Mouse (Mus musculus) retina, adult 2 months (tissue): ENCODE results near the gene Tm7sf3.
"Not testable (repeated sequence)": the region's sequence is repeated elsewhere in the genome, so short reads cannot be mapped to it uniquely, and the experiment has no call there.

Experiments used
- DNase-seq: peaks from one replicate; pipeline ENCODE4 v3.0.0-alpha.2; 2012; ENCODE audit warnings: low read depth, low spot score

Gene Tm7sf3

DNA sequence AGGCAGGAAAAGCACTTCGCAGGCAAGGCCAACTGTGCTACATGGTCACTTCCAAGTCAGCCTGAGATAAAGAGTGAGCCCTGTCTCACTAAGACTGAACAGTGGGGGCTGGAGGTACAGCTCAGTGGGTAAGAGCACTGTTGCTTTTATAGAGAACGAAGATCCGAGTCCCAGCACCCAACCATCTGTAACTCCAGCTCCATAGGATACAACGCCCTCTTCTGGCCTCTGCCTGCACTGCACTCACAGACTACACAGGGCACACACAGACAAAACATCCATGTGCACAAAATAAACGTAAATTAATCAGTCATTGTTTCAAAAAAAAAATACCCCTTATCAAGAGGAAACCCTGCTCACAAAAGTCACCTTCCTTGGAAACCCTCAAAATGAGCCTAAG is 28.7 kb downstream of the Tm7sf3 start:
- no peak for DNase-seq

- DNase-seq = no peak
Observed at GRCm38 (mm10) chr6:146612736-146613135, 29.9 kb downstream of the Tm7sf3 start.

GRCm38 (mm10) chr6:146611897-146612296 is 30.7 kb downstream of the Tm7sf3 start:
- DNase-seq = no peak

- DNase-seq = no peak
Observed at GRCm38 (mm10) chr6:146611385-146611784, 31.2 kb downstream of the Tm7sf3 start.

DNA sequence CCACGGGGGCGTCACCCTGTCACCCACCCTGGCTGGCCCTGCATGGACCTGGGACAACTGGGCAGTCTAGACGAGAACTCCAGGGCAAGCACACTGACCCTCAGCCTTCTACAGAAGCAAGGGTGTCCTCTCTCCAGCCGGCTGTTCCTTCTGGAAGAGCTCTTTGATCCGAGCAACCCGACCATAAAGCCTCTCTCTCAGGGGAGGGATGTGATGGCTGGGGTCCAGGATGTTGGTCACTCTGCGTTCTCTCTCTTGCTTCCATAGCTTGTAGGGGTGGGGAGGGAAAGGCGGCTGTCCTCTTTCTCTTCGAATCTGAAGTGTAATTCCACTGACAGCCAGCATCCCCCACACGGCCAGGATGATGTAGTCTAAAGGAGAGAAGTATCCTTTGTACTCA is 39.0 kb downstream of the Tm7sf3 start:
- no peak for DNase-seq

- DNase-seq = no peak
Observed at GRCm38 (mm10) chr6:146602601-146603000, 40.0 kb downstream of the Tm7sf3 start.

DNA sequence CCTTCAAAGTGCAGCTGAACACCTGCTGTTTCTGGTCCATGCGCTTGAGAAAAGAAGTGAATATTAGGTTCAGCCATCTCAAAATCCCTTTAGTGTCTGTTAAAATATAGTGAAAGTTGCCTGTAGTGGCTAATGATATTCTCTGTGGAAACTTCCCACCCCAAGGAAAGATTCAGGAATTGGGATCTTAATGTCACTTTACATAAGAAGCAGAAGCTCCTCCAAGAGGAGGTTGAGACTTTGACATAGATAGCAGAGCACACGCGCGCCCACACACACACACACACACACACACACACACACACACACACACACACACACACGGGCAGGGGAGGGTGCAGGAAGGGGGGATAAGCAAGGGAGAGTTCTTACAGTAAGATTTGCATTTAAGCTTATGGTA is 57.5 kb downstream of the Tm7sf3 start:
- DNase-seq = no peak

- DNase-seq = no peak
Observed at GRCm38 (mm10) chr6:146583366-146584046, 59.1 kb downstream of the Tm7sf3 start.

DNA sequence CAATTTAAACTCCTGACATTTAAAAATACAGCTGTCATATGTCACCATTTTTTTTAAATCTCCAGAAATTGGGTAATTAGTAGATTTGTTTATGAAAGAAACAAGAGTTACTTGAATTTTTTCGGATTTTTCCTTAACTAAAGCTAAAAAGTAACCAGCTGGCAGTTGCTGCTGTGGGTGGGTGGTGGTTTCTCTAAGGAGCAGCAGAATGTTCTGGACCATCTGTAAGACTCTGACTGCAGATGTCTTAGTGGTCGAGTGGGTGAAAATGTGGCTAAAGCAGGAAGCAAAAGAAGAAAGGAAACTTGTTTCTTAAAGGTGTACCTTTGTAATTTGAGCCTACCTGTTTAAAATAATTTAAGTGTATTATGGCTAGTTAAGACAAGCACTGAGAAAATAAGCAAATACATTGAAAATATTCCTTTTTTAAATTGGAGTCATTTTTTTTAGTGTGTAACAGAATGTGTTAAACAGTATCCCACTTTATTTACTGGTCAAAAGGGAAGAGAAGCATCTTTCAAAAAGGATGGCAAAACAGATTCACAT is 62.2 kb downstream of the Tm7sf3 start:
- DNase-seq = no peak

DNA sequence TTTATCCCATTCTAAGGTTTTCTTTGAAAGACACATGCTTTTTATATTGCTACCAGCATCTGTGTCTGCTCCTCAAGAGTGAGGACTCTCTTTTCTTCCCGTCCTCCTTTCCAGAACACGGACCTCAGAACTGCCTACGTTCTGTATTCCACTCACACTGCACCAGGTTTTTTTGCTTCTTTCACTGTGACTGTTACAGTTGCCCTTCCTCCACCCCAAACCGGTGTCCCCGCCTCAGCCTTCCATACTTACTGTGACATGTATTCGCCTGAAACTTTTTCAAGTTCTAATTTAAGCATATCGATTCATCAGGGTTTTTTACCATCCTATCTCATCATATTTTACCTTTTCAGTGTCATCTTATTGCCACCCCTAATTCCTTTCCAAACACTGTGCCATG is 64.0 kb downstream of the Tm7sf3 start:
- no peak for DNase-seq

GRCm38 (mm10) chr6:146578111-146578531 is 64.5 kb downstream of the Tm7sf3 start:
- peak; percentile 28 for DNase-seq

GRCm38 (mm10) chr6:146577310-146578109 is 65.1 kb downstream of the Tm7sf3 start, which contains the start of gene Ints13:
Ints13 (minus strand) TSS chr6:146577835.
- DNase-seq = peak; percentile 95

DNA sequence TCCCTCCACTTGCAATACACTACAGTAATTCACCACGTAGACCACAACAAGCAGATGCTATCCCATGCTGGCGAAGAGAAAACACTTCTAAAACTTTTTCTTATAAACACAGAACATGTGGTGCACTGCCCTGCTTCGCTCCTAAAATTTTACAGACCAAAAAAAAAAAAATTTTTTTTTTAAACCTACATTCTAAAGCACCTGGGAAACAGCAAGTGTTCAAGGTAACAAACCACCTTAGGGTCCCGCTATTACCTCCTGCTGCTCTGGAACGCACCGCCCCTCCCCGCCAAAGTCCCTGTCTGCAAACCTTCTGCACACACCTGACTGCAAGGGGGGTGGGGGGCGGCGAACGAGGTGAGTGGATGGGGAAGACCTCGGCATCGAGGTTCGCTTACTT is 65.7 kb downstream of the Tm7sf3 start, which contains the start of gene Fgfr1op2:
Gene Fgfr1op2 (plus strand): TSS at position 301 of the 400 bp plus-strand sequence.
- DNase-seq = no peak

GRCm38 (mm10) chr6:146572073-146572472 is 70.6 kb downstream of the Tm7sf3 start:
- DNase-seq = no peak

- not testable (repeated sequence) for DNase-seq
Observed at GRCm38 (mm10) chr6:146562461-146562860, 80.2 kb downstream of the Tm7sf3 start.
